Mouse (Mus musculus): ENCODE data around the gene Fbxo41.
A peak's percentile ranks its signal among the peaks of the same experiment; 100 is the strongest.

Fbxo41 gene

GRCm38 (mm10) chr6:85447351-85447750 is 55.4 kb downstream of the Fbxo41 start:
- no peak for DNase-seq (ENCODE audit: low read depth, low spot score)

- DNase-seq (ENCODE audit: low read depth, low spot score): no peak
Measured at GRCm38 (mm10) chr6:85445286-85445685, 57.5 kb downstream of the Fbxo41 start.

DNA sequence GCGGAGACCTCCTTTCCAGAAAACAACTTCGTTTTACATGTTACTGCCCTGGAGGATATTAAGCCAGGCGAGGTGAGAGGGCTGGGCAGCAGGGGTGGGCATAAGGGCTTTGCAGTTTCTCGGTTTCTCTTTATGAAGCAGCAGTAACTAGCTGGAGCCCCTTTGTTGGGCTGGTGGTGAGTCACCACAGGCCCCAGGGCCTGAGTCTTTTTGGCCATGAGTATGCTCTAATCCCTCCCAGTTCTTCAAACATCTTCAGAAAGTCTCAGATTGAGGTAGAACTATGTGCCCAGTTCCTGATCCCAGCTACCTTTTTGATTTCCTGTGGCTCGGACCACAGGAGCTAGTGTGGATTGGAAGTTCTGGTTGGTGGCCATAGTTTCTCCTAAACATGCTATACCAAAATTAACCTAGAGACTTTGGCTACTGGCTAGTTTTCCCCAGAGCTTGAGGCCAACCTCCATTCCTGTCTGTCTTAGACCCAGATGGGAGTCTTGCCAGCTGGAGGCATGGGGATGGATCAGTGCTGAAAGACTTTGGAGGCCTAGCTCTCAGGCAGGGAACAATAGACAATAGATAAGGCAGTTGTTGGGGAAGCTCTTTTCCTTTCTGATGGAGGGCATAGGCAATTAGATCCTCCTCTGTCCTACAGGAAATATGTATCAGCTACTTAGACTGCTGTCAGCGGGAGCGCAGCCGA is 58.4 kb downstream of the Fbxo41 start:
- DNase-seq (ENCODE audit: low read depth, low spot score): no peak

DNA sequence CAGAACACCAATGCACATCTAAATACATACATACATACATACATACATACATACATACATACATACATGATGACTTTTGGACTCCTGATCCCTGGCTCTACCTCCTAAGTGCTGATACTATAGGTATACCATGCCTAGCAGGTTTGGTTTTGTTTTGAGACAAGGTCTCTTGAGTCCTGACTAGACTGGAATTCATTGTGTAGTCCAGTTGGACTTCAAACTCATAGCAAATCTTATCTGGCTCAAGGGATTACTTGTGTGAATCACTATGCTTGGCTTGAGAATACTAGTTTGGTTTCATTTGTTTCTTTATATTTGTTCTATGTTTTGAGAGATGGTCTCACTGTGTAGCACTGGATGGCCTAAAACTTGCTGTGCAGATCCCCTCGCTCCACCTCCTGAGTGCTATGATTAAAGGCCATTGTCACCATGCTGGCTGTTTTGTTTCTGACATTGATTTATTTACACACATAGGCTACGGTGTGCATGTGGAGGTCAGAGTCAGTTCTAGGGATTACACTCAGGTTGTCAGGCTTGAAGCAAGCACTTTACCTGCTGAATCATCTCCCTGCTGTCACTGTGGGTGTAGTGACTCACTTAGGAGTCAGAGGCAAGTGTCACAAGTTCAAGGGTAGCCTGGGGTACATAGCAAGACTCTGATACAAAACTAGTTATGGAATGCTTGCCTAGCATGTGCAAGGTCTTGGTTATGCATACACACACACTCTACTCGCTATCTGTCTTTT is 59.1 kb downstream of the Fbxo41 start:
- no peak for DNase-seq (ENCODE audit: low read depth, low spot score)

DNA sequence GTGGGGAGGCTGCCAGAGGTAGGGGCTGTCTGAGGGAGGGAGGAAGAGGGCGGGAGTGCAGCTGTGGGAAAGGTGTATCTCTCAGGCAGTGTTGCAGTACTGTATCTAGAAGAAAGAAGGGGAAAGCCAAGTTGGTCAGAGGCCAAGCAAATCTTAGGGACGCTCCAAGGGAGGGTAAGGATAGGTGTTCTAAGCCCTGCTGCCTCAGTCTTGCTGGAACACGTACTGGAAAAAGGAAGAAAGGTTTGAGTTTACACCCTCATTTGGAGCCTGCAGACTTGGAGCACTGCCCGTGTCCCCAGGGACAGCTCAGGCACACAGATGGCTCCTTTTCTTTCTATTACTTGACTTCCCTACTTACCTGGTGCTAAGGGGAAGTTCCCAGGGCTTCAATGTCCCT is 61.7 kb downstream of the Fbxo41 start:
- DNase-seq (ENCODE audit: low read depth, low spot score): no peak

GRCm38 (mm10) chr6:85436631-85437030 is 66.2 kb downstream of the Fbxo41 start:
- DNase-seq (ENCODE audit: low read depth, low spot score): no peak

GRCm38 (mm10) chr6:85436204-85436603 is 66.6 kb downstream of the Fbxo41 start:
- no peak for DNase-seq (ENCODE audit: low read depth, low spot score)

DNA sequence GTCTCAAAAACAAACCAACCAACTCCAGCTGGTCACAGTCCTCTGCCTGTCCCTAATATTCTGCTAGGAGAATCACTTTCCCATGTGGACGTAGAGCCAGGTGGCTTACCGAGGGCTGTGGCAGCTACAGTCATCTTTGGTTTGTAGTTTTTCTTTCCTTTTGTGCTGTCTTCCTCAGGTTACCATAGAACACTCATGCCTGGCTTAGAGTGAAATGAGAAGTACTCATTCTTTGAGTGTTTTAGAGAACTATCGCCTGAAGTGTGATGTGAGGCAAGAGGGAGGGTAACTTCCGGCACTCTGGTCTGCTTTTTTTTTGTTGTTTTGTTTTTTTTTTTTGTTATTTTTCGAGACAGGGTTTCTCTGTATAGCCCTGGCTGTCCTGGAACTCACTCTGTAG is 68.9 kb downstream of the Fbxo41 start:
- DNase-seq (ENCODE audit: low read depth, low spot score): no peak

GRCm38 (mm10) chr6:85431842-85432431 is 70.9 kb downstream of the Fbxo41 start, which contains the start of gene Smyd5:
Gene Smyd5, plus strand, starts transcription at chr6:85431989.
- DNase-seq (ENCODE audit: low read depth, low spot score): peak; percentile 60

GRCm38 (mm10) chr6:85431274-85431841 is 71.4 kb downstream of the Fbxo41 start:
- DNase-seq (ENCODE audit: low read depth, low spot score): no peak

- no peak for DNase-seq (ENCODE audit: low read depth, low spot score)
Measured at GRCm38 (mm10) chr6:85423836-85424379, 78.9 kb downstream of the Fbxo41 start, which contains the start of gene Noto. Gene Noto, plus strand, starts transcription at chr6:85423886.

All from c-Kit-negative CD71-positive TER-119-positive erythroid progenitor cells, embryonic 14.5 days (primary cell).